Mouse (Mus musculus): ENCODE measurements around the gene Osm.

Gene Osm

GRCm38 (mm10) chr11:4266271-4267201, 30.3 kb downstream of the Osm start:
- in situ Hi-C loops (cut with MseI, MboI) = no loop called here

- in situ Hi-C loops (cut with MseI, MboI) = no loop called here
Observed at GRCm38 (mm10) chr11:4267202-4267578, 31.0 kb downstream of the Osm start.

- in situ Hi-C loops (cut with MseI, MboI) = no loop called here
Observed at GRCm38 (mm10) chr11:4268500-4268899, 32.3 kb downstream of the Osm start.

- in situ Hi-C loops (cut with MseI, MboI) = no loop called here
Observed at GRCm38 (mm10) chr11:4270744-4271459, 34.7 kb downstream of the Osm start.

GRCm38 (mm10) chr11:4271544-4271943, 35.3 kb downstream of the Osm start:
- in situ Hi-C loops (cut with MseI, MboI) = no loop called here

- in situ Hi-C loops (cut with MseI, MboI) = no loop called here
Observed at GRCm38 (mm10) chr11:4276411-4276861, 40.2 kb downstream of the Osm start.

- in situ Hi-C loops (cut with MseI, MboI) = no loop called here
Observed at GRCm38 (mm10) chr11:4279909-4280308, 43.7 kb downstream of the Osm start.

- in situ Hi-C loops (cut with MseI, MboI) = no loop called here
Observed at GRCm38 (mm10) chr11:4281852-4282251, 45.6 kb downstream of the Osm start.

- in situ Hi-C loops (cut with MseI, MboI) = no loop called here
Observed at GRCm38 (mm10) chr11:4283627-4284026, 47.4 kb downstream of the Osm start.

GRCm38 (mm10) chr11:4289280-4289679, 53.1 kb downstream of the Osm start:
- in situ Hi-C loops (cut with MseI, MboI) = no loop called here

Data from mouse trophoblast stem cell (cell line).